Mouse (Mus musculus) erythroblast, embryonic 14.5 days (primary cell): ENCODE results near the gene Mrpl1. TPM values are rescaled to one million over a fixed set of nuclear protein-coding genes. Genes with fewer than 3 reads are reported as not detected.

Experiments used
- H3K27me3 ChIP-seq: 2 replicates; pipeline ENCODE4 v1.6.1; 2012; ENCODE audit warnings: inconsistent platforms; ENCODE audit not compliant: control insufficient read depth
- H3K36me3 ChIP-seq: 2 replicates; pipeline ENCODE4 v1.6.1; 2012; ENCODE audit warnings: mild to moderate bottlenecking, inconsistent platforms; ENCODE audit not compliant: control insufficient read depth
- H3K4me1 ChIP-seq: 2 replicates; pipeline ENCODE4 v1.6.1; 2012; ENCODE audit warnings: inconsistent platforms; ENCODE audit not compliant: control insufficient read depth
- H3K4me3 ChIP-seq: replicated peaks from 2 replicates; pipeline ENCODE3; 2012; ENCODE audit warnings: moderate library complexity, mild to moderate bottlenecking, inconsistent platforms
- H3K9me3 ChIP-seq: 2 replicates; pipeline ENCODE4 v1.6.1; 2012; ENCODE audit warnings: low read length, inconsistent platforms, mixed read lengths; ENCODE audit not compliant: control insufficient read depth
- GATA1 ChIP-seq: IDR thresholded peaks from 2 replicates; pipeline ENCODE4 v1.6.1; 2012; ENCODE audit warnings: low read length, inconsistent platforms, mixed read lengths
- TAL1 ChIP-seq: IDR thresholded peaks from 3 replicates; pipeline ENCODE4 v1.6.1; 2012; ENCODE audit warnings: low read length, inconsistent platforms, mixed read lengths
- polyA plus RNA-seq: library from polyadenylated mRNA; stranded (reverse); fragments of >175 nt; gene quantifications from 2 replicates; pipeline ENCODE4 v1.2.3, GENCODE M21; 2012

Mrpl1 gene
- polyA plus RNA-seq, 1 experiment, result 0.26 TPM

DNA sequence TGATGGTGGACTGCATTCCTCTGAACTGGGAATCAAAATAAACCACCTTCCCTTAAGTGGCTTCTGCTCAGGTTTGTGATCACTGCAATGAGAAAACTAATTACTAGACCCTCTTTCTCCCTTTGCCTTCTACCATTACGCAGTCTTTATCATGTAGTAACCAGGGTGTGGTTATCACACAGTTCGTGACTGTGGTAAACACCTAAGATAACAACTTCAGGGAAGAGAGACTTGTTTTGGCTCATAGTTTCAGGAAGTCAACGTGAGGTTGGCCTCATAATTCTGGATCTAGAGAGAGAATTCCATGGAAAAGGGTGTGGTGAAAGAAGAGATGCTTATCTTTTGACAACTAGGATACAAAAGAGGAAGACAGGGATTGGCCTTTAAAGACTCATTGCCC is 9.0 kb upstream of the Mrpl1 start:
- TF ChIP-seq GATA1 (no peak), TAL1 (no peak)
- no peak overlapping the region for H3K4me3 ChIP-seq
- H3K27me3 ChIP-seq, result no peaks in the 10 kb centered on the region
- no peaks in the 10 kb centered on the region for H3K9me3 ChIP-seq
- H3K4me1 ChIP-seq, result peaks cover 24% of the 10 kb centered on the region
- H3K36me3 ChIP-seq, result no peaks in the 10 kb centered on the region

- no peaks in the 10 kb centered on the region for H3K9me3 ChIP-seq
- H3K4me3 ChIP-seq, result no peak overlapping the region
- H3K27me3 ChIP-seq, result no peaks in the 10 kb centered on the region
- H3K4me1 ChIP-seq, result peaks cover 24% of the 10 kb centered on the region
- TF ChIP-seq TAL1, result no peak
- no peak for TF ChIP-seq GATA1
- H3K36me3 ChIP-seq, result no peaks in the 10 kb centered on the region
Measured at GRCm38 (mm10) chr5:96201462-96202154, 7.7 kb upstream of the Mrpl1 start.

DNA sequence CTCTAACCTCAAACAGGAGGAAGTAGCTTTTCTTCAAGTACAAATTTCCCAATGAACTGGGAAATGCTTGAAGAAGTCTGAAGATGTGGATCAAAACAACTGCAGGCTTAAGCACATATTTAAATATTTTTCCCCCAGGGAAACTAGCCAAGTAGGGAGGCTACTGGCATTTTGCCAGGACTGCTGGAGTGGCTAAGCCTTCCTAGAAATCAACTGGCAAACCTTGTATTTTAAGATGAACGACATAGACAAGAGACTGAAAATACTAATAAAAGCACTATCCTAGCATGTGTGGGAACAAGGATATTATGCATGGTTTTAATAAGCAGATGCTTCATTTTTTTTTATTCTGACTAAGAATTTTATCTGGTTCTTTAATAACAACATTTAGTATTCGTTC is 2.4 kb upstream of the Mrpl1 start:
- peaks cover 31% of the 10 kb centered on the region for H3K4me1 ChIP-seq
- no peaks in the 10 kb centered on the region for H3K27me3 ChIP-seq
- no peak overlapping the region for H3K4me3 ChIP-seq
- no peaks in the 10 kb centered on the region for H3K9me3 ChIP-seq
- H3K36me3 ChIP-seq, result no peaks in the 10 kb centered on the region; the same call in 1 of the 2 replicates
- no peak for TF ChIP-seq TAL1
- no peak for TF ChIP-seq GATA1

- Histone ChIP-seq H3K9me3 (no peaks in the 10 kb centered on the region), H3K36me3 (no peaks in the 10 kb centered on the region; the same call in 1 of the 2 replicates), H3K4me3 (no peak overlapping the region), H3K4me1 (peaks cover 27% of the 10 kb centered on the region), H3K27me3 (no peaks in the 10 kb centered on the region)
- TF ChIP-seq GATA1 (no peak), TAL1 (no peak)
Measured at GRCm38 (mm10) chr5:96207531-96207930, 1.8 kb upstream of the Mrpl1 start.

- H3K36me3 ChIP-seq, result peaks cover 3% of the 10 kb centered on the region
- no peak overlapping the region for H3K4me3 ChIP-seq
- TF ChIP-seq GATA1 (no peak), TAL1 (no peak)
- no peaks in the 10 kb centered on the region for H3K9me3 ChIP-seq
- no peaks in the 10 kb centered on the region for H3K27me3 ChIP-seq
- H3K4me1 ChIP-seq, result peaks cover 27% of the 10 kb centered on the region
Measured at GRCm38 (mm10) chr5:96208543-96208942, 750 bp upstream of the Mrpl1 start.

- TF ChIP-seq GATA1, result no peak
- no peak for TF ChIP-seq TAL1
- no peaks in the 10 kb centered on the region for H3K27me3 ChIP-seq
- H3K9me3 ChIP-seq, result no peaks in the 10 kb centered on the region
- peak overlapping the region; percentile 70 for H3K4me3 ChIP-seq
- H3K4me1 ChIP-seq, result peaks cover 27% of the 10 kb centered on the region
- peaks cover 15% of the 10 kb centered on the region for H3K36me3 ChIP-seq
Measured at GRCm38 (mm10) chr5:96209916-96210583, 757 bp downstream of the Mrpl1 start.

DNA sequence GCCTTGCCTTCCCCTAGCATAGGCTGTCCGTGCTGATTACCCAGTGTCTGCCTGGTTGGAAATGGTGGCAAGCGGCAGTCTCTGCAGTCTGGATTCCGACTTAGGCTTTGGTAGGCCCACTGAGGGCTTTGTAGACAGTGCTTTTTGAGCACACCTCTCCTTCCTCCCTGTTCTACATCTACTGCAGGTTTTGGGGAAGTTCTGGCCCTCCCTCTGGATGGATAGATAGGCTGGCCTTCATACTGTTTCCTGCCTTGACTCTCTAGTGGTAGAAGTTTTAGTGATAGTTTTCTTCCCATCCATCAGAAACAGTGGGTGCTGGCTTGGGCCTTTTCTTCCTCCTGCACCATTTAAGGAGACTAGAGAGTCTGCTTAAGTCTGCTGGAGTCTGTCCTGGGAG is 9.4 kb downstream of the Mrpl1 start:
- peaks cover 18% of the 10 kb centered on the region for H3K4me1 ChIP-seq
- H3K9me3 ChIP-seq, result no peaks in the 10 kb centered on the region
- H3K36me3 ChIP-seq, result peaks cover 17% of the 10 kb centered on the region
- no peak for TF ChIP-seq GATA1
- no peak for TF ChIP-seq TAL1
- no peaks in the 10 kb centered on the region for H3K27me3 ChIP-seq
- H3K4me3 ChIP-seq, result no peak overlapping the region

DNA sequence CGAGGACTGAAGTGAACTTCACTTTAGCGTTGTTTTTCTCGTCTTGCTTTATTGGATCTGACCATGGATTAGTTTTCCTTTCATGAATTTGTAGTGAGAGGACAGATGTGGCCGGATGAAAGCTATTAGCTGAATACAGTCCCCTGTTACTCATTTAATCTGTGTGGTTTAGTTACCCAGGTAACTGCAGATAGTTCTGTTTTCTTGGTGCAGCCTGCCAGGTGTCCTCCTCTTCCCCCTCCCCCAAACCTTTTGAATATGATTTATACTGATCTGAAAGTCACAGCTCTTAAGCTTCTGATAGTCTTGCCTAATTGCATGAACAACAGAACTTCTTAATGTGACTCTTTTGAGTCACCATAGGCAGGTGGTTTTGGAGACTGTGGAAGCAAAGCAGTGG is 10.2 kb downstream of the Mrpl1 start:
- TF ChIP-seq GATA1 (no peak), TAL1 (no peak)
- Histone ChIP-seq H3K36me3 (peaks cover 12% of the 10 kb centered on the region), H3K9me3 (no peaks in the 10 kb centered on the region), H3K27me3 (no peaks in the 10 kb centered on the region), H3K4me1 (peaks cover 18% of the 10 kb centered on the region), H3K4me3 (no peak overlapping the region)

DNA sequence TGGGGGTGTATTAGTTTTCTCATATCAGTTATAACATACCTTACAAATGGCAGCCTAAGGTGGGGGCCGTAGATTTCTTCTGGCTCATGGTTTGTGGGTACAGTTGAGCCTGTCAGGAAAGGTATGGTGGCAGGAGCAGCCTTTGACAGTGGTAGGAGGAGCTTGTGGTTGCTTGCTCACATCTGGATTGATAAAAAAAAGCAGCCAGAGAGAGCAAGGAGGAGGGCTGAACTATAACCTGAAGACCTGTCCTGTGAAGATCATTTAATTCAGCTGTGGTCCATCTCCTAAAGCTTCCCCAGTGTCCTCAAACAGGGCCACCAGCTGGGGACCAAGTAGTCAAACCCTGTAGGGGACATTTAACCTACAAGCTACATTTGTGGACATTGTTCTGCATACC is 12.0 kb downstream of the Mrpl1 start:
- H3K4me3 ChIP-seq, result no peak overlapping the region
- TF ChIP-seq GATA1 (no peak), TAL1 (no peak)
- H3K4me1 ChIP-seq, result peaks cover 18% of the 10 kb centered on the region
- no peaks in the 10 kb centered on the region for H3K27me3 ChIP-seq
- H3K36me3 ChIP-seq, result peaks cover 13% of the 10 kb centered on the region
- H3K9me3 ChIP-seq, result no peaks in the 10 kb centered on the region
